Mouse (Mus musculus) hindbrain, postnatal 0 days (tissue): ENCODE measurements around the gene Gm20721. TPM values are rescaled to one million over a fixed set of nuclear protein-coding genes. Genes with fewer than 3 reads are reported as not detected.
"Not testable (repeated sequence)": the region's sequence is repeated elsewhere in the genome, so short reads cannot be mapped to it uniquely, and the experiment has no call there.

Source experiments
- ATAC-seq: fragments of 200-750 bp; cut with Nextera tagmentation; 2 replicates; pipeline ENCODE4 v1.8.0; 2017; ENCODE audit warnings: mild to moderate bottlenecking, moderate TSS enrichment, moderate library complexity
- DNase-seq: peaks from one replicate; pipeline ENCODE4 v3.0.0-alpha.2; 2015; ENCODE audit warnings: low spot score
- H3K27ac ChIP-seq: fragments of 300-500 bp; sonication (generic); 2 replicates; pipeline ENCODE4 v1.5.1; 2014; ENCODE audit warnings: mild to moderate bottlenecking
- H3K27me3 ChIP-seq: fragments of 300-500 bp; sonication (generic); 2 replicates; pipeline ENCODE4 v1.6.1; 2014; ENCODE audit warnings: low read length, mixed read lengths; ENCODE audit not compliant: insufficient read depth
- H3K36me3 ChIP-seq: fragments of 300-500 bp; sonication (generic); 2 replicates; pipeline ENCODE4 v1.6.1; 2014; ENCODE audit warnings: low read length, mixed read lengths; ENCODE audit not compliant: insufficient read depth
- H3K4me1 ChIP-seq: fragments of 300-500 bp; sonication (generic); 2 replicates; pipeline ENCODE4 v1.6.1; 2014; ENCODE audit warnings: antibody characterized with exemption, low read length, mixed read lengths; ENCODE audit not compliant: insufficient read depth
- H3K4me2 ChIP-seq: fragments of 300-500 bp; sonication (generic); 2 replicates; pipeline ENCODE4 v1.6.1; 2014; ENCODE audit warnings: low read depth, mild to moderate bottlenecking, low read length, moderate library complexity, mixed read lengths
- H3K4me3 ChIP-seq: fragments of 300-500 bp; sonication (generic); 2 replicates; pipeline ENCODE4 v1.5.1; 2014; ENCODE audit warnings: low read length
- H3K9ac ChIP-seq: fragments of 300-500 bp; sonication (generic); replicated peaks from 2 replicates; pipeline ENCODE4 v1.6.1; 2014; ENCODE audit warnings: mild to moderate bottlenecking, low read length, moderate library complexity, mixed read lengths
- H3K9me3 ChIP-seq: fragments of 300-500 bp; sonication (generic); 2 replicates; pipeline ENCODE4 v1.6.1; 2016; ENCODE audit warnings: low read length, mixed read lengths
- CTCF ChIP-seq: IDR thresholded peaks from 2 replicates; pipeline ENCODE4 v1.5.1; 2016; ENCODE audit warnings: antibody characterized with exemption, control low read depth, low read depth
- WGBS: fragments of 180-500 bp; shearing (Covaris S2); extraction: QIAGEN DNeasy Blood & Tissue Kit; methylation state at CpG from one replicate; pipeline ENCODE4 v1.1.7; 2014; 5-methylcytosine and 5-hydroxymethylcytosine counted together
- polyA plus RNA-seq: library from polyadenylated mRNA; unstranded; fragments of >200 nt; fragmentation: Nextera tagmentation; extraction: Ambion mirVana; gene quantifications from 2 replicates; pipeline ENCODE4 v1.2.1, GENCODE M21; 2015
- total RNA-seq: library from RNA; depleted of rRNA; stranded (reverse); fragments of >200 nt; gene quantifications from 2 replicates; pipeline ENCODE4 v1.2.3, GENCODE M21; 2014

The Gm20721 gene
- total and polyA plus RNA-seq, 2 experiments from 2014 or later = 13.4 TPM; not detected in 1

DNA sequence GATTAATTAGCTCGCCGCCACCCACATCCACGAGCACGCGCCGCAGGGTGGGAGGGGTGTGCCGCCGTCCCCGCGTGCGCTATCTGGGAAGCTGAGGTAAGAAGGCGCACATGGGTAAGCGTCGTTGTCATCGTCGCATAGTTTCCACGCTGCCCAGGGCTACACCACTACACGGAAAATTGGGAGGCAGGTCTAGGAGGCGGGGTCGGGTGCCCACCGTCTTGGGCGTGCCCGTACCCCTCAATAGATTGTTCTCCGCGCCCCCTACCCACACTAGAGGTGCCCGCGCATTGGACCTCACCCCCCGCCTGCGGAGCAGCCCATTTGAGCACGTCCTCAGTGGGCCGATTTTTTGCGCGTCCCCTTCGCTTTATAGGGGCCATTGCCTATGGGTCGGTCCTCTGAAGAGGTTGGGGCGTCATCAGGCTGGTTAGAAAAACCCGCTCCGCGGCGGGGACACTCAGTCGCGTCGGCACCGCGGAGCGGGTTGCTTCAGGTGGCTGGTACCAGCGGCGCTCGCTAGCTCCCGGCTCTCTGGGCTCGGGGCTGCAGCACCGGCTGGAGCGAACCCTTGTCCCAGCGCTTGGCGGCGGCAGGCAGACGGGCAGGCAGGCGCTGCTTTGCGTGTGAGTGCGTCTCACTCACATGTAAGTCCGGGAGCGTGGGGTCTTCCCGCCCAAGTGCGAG lies 19.1 kb downstream of the Gm20721 start:
- H3K36me3 ChIP-seq = no peaks in the 10 kb centered on the region
- no peaks in the 10 kb centered on the region for H3K27me3 ChIP-seq
- no peak for TF ChIP-seq CTCF
- peak overlapping the region; percentile 93 for H3K4me3 ChIP-seq
- H3K27ac ChIP-seq = peak overlapping the region; percentile 62
- ATAC-seq (peak; percentile 76), DNase-seq (peak; percentile 90)
- WGBS = 53% methylated on average over 63 of the region's 64 CpGs
- peak overlapping the region; percentile 51 for H3K9ac ChIP-seq
- peak overlapping the region; percentile 69 for H3K4me2 ChIP-seq
- H3K4me1 ChIP-seq = peaks cover 8% of the 10 kb centered on the region
- no peaks in the 10 kb centered on the region for H3K9me3 ChIP-seq

DNA sequence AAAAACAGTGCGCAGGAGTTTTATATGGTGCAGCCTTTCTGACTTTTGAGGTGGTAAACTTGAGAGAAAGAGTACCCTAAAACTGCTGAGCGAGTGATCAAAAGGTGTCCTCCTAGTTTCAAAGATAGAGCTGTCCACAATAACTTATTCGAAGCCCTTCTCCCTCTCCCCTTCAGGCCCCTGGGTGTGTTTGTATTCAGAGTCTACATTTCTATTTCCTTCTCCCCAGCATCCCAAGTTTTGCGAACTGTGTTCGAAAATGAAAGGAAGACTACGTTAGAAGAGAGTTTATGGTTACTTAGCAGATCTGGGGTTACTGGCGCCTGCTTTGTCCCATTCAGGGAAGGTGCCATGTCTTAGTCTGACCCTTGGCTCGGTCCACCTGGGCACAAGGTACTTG lies 20.0 kb downstream of the Gm20721 start:
- ATAC-seq (no peak), DNase-seq (no peak)
- Histone ChIP-seq H3K27ac (no peak overlapping the region), H3K4me1 (peaks cover 4% of the 10 kb centered on the region; the same call in 1 of the 2 replicates), H3K36me3 (no peaks in the 10 kb centered on the region), H3K4me2 (peak overlapping the region; percentile 69), H3K27me3 (no peaks in the 10 kb centered on the region), H3K9ac (peak overlapping the region; percentile 33; the same call in 1 of the 2 replicates), H3K9me3 (no peaks in the 10 kb centered on the region), H3K4me3 (peak overlapping the region; percentile 93)
- no peak for TF ChIP-seq CTCF
- WGBS = 62% methylated on average over 8 of the region's 8 CpGs

DNA sequence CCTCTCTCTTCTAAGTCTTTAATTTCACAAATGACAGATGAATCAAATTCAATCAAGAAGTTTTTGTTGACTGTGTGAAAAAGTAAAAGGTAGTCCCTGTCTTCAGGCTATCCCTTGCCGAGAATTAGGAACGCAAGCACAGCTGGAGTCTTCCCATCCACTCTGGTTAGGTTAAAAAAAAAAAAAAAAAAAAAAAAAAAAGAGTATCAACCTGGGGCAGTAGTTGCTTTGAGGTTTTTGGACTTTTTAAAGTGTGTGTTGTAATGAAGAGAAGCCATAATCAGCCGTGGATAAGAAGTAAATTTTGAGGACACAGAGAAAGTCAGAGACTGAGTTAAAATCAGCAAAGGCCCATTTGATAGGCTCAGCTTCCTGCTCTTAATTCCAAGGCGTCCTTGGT lies 20.5 kb downstream of the Gm20721 start:
- TF ChIP-seq CTCF = no peak
- no peak for DNase-seq
- Histone ChIP-seq H3K27ac (no peak overlapping the region), H3K9ac (no peak overlapping the region), H3K4me2 (no peak overlapping the region; the same call in 1 of the 2 replicates), H3K9me3 (no peaks in the 10 kb centered on the region), H3K36me3 (no peaks in the 10 kb centered on the region), H3K27me3 (no peaks in the 10 kb centered on the region), H3K4me3 (no peak overlapping the region), H3K4me1 (peaks cover 4% of the 10 kb centered on the region; the same call in 1 of the 2 replicates)
- ATAC-seq = no peak
- WGBS = 61% methylated on average over 4 of the region's 4 CpGs

DNA sequence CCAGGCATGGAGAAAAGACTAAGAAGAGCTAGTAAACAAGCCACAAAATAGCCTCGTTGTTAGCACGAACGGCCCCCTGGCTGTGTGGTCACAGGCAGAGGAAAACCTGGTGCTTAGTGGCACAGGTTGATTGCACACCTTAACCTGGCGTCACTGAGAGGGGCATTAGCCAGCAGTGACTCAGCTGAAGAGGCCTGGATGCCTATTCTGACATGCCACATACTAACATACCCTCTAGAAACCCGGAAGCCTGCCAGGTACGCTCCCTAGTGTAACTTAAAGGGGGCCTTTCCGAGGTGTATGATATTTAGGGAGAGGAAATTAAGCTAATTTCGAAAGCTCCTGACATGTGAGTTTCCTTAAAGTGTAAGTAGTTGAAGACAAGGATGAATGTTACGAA lies 29.9 kb downstream of the Gm20721 start:
- no peaks in the 10 kb centered on the region for H3K4me1 ChIP-seq
- H3K9me3 ChIP-seq = no peaks in the 10 kb centered on the region
- H3K4me3 ChIP-seq = no peak overlapping the region
- no peak overlapping the region for H3K27ac ChIP-seq
- H3K4me2 ChIP-seq = no peak overlapping the region
- H3K36me3 ChIP-seq = no peaks in the 10 kb centered on the region
- H3K27me3 ChIP-seq = no peaks in the 10 kb centered on the region
- DNase-seq (no peak), ATAC-seq (no peak)
- H3K9ac ChIP-seq = no peak overlapping the region
- WGBS = 87% methylated on average over 9 of the region's 9 CpGs
- TF ChIP-seq CTCF = no peak

DNA sequence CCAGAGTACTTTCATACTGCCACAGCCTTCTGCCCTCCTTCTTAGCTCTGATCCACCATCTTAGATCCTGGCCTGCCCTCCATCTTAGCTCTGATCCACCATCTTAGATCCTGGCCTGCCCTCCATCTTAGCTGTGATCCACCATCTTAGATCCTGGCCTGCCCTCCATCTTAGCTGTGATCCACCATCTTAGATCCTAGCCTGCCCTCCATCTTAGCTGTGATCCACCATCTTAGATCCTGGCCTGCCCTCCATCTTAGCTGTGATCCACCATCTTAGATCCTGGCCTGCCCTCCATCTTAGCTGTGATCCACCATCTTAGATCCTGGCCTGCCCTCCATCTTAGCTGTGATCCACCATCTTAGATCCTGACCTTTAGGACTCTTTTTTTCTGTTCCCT lies 31.1 kb downstream of the Gm20721 start:
- not testable (repeated sequence) for DNase-seq, H3K4me2 ChIP-seq, H3K27ac ChIP-seq

DNA sequence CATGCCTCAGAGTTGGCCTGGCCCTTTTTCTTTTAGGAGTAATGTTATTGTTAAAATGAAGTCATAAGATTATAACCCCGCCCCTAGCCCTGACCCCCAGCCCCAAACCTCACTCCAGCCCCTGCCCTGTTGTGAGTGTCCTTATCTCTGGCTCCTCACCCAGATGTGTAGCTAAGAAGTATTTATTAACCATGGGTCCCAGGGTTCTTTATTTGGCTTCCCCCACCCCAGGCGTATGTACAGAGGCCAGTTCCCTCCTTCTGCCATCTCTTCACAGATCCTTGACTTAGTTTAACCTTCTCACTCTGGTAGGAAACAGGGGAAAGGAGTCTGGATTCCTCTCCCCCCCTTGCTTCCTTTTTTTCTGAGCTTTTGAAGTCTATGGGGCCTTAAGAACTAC lies 33.9 kb downstream of the Gm20721 start:
- no peaks in the 10 kb centered on the region for H3K36me3 ChIP-seq
- DNase-seq (no peak), ATAC-seq (peak; percentile 21; the same call in 1 of the 2 replicates)
- H3K27ac ChIP-seq = no peak overlapping the region
- no peak for TF ChIP-seq CTCF
- no peaks in the 10 kb centered on the region for H3K9me3 ChIP-seq
- no peak overlapping the region for H3K4me3 ChIP-seq
- H3K4me1 ChIP-seq = no peaks in the 10 kb centered on the region
- no peak overlapping the region for H3K9ac ChIP-seq
- no peaks in the 10 kb centered on the region for H3K27me3 ChIP-seq
- no peak overlapping the region for H3K4me2 ChIP-seq
- WGBS = 86% methylated on average over 2 of the region's 2 CpGs

More for the DNA sequence above, 31.1 kb downstream of the Gm20721 start:
- not testable (repeated sequence) for ATAC-seq, H3K9ac ChIP-seq, H3K27me3 ChIP-seq, H3K4me3 ChIP-seq, H3K36me3 ChIP-seq, H3K9me3 ChIP-seq, H3K4me1 ChIP-seq

DNA sequence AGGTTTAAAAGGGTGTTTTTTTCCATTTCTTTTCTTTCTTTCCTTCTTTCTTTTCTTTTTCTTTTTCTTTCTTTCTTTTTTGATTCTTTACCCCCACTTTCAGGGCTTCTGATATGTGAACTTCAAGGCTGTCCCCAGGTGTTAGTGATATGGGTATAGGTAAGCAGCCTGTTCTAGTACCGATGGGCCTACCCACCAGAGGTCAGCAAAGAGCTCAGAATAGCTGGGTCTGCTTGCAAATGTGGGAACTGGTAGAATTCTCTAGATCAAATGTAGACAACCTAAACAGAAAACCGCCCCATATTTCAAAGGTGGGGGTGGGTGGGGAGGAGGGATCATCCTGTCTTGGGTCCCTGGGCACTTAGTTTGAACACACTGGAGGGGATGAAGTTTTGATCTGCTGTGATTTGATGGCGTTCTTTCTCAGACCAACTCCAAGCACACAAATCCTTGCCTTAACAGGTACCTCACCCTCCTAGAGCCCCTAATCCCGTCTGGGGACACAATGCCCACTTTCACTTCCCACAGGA lies 34.3 kb downstream of the Gm20721 start:
- WGBS = 41% methylated on average over 4 of the region's 4 CpGs
- Histone ChIP-seq H3K4me2 (no peak overlapping the region), H3K9me3 (no peaks in the 10 kb centered on the region), H3K9ac (no peak overlapping the region), H3K27me3 (no peaks in the 10 kb centered on the region), H3K4me3 (no peak overlapping the region), H3K4me1 (no peaks in the 10 kb centered on the region), H3K36me3 (no peaks in the 10 kb centered on the region), H3K27ac (no peak overlapping the region)
- TF ChIP-seq CTCF = peak; percentile 84
- DNase-seq (peak; percentile 89), ATAC-seq (peak; percentile 72)
